Mouse (Mus musculus) layer of hippocampus, postnatal 10 days (tissue): Measurements from ENCODE around the gene Prr22. TPM values are rescaled to one million over a fixed set of nuclear protein-coding genes. Genes with fewer than 3 reads are reported as not detected.
A peak's percentile ranks its signal among the peaks of the same experiment; 100 is the strongest.

Experiments
- DNase-seq, 2 experiments: peaks; one replicate each; pipeline ENCODE4 v3.0.0; 2021; ENCODE audit warnings: low spot score in 2 of 2
- total RNA-seq, 2 experiments: library from RNA; stranded (reverse); gene quantifications; 2 replicates each; pipeline ENCODE4 v1.2.3; 2021

Prr22 gene
- total RNA-seq, 2 experiments from 2014 or later = 0.27 to 0.71 TPM

- no peak for DNase-seq
Measured at GRCm38 (mm10) chr17:56761077-56761476, 9.0 kb upstream of the Prr22 start.

GRCm38 (mm10) chr17:56761991-56762410 lies 8.0 kb upstream of the Prr22 start:
- peak; percentile 81 to 91 for DNase-seq

GRCm38 (mm10) chr17:56762769-56763731 lies 7.0 kb upstream of the Prr22 start:
- peak; percentile 63 to 71 for DNase-seq

DNA sequence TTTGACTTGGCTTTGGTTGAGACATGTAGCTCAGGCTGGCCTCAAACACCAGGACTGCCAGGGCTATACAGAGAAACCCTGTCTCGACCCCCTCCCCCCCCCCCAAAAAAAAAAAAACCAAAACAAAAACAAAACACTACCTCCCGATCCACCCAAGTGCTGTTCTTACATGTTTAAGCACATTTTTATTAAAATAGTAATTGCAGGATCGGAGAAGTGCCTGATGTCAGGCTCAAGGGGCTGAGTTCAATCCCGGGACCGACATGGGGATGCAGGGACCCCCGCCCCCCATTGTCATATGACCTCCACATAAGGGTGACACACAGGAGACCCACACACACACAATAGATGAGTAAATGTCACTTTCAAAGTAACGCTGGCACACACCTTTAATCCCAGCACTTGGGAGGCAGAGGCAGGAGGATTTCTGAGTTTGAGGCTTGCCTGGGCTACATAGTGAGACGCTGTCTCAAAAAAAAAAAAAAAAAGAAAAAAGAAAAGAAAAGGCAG lies 6.3 kb upstream of the Prr22 start:
- DNase-seq = no peak

- peak; percentile 90 for DNase-seq
Measured at GRCm38 (mm10) chr17:56764474-56765354, 5.3 kb upstream of the Prr22 start, which contains the start of gene Dus3l. Gene Dus3l, plus strand, starts transcription at chr17:56764757.

DNA sequence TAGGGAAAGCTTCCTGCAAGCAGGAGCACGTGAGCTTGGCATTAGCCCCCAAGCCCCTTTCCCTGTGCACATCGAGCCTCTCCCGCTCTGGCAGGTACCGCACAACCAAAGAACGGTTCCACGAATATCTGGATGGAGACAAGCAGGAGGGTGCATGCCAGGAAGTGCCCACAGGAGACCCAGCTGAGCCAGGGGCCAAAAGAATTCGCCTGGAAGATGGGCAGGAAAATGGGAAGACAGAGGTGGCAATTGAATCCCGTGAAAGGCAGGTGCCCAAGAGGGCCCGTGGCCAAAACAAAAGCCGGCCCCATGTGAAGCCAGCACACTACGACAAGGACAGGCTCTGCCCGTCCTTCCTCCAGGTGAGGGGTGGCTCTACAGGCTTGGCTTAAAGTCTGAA lies 4.6 kb upstream of the Prr22 start:
- DNase-seq = no peak

- DNase-seq = no peak
Measured at GRCm38 (mm10) chr17:56766631-56767405, 3.2 kb upstream of the Prr22 start.

DNA sequence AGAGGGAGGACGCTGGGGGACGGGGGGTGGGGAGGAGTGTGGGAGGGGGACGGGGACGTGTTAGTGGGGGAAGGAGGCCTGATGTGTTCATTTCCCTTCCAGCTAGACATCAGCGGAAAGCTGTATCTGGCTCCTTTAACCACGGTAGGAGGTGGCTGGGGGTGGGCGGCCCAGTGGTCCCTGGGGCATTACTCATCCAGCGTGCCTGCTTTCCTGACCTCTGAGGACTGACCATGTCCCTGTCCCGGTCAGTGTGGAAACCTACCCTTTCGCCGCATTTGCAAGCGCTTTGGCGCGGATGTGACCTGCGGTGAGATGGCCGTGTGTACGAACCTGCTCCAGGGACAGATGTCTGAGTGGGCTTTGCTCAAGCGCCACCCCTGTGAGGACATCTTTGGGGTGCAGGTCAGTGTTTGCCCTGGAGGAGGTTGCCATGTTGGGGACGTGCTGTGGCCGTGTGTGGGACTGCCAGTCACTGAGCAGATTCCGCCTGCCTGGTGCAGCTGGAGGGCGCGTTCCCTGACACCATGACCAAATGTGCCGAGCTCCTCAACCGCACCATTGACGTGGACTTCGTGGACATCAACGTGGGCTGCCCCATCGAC lies 2.4 kb upstream of the Prr22 start:
- DNase-seq = no peak

DNA sequence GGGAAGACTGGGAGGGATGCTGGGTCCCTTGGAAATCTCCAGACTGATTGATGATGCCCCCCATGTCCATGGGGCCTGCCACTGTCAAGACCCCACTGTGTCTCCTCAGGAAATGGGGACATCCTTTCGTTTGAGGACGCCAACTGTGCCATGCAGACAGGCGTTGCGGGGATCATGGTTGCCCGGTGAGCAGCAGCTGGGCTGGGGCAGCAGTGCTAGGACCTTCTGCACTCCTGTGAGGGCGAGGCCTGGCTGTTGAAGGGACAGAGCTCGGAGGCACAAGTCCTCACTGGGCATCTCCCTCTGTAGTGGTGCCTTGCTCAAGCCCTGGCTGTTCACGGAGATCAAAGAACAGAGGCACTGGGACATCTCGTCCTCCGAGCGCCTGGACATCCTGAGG lies 1.1 kb upstream of the Prr22 start:
- DNase-seq = no peak

GRCm38 (mm10) chr17:56777568-56777967 lies 7.5 kb downstream of the Prr22 start:
- no peak for DNase-seq

GRCm38 (mm10) chr17:56778779-56779362 lies 8.8 kb downstream of the Prr22 start:
- no peak for DNase-seq

- no peak for DNase-seq
Measured at GRCm38 (mm10) chr17:56780291-56780978, 10.4 kb downstream of the Prr22 start.

DNA sequence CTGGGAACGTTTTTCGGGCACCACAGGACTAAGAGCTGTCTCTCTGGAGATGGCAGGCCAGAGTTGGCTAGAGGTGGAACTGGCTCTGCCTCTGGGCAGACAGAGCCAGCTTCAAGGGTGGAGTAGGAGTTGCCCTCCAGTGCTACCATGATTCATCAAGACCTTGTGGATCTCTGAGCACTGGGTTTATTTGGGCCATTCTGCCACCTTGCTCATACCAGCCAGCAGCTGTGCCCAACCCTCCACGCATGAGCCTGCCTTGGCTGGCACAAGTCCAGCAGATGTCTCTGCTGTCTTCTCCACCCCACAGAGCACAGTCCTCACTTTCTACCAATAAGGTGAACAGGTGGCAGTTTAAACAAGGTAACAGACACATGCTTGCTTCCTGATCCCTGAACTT lies 18.8 kb downstream of the Prr22 start:
- DNase-seq = no peak

GRCm38 (mm10) chr17:56789286-56789685 lies 19.2 kb downstream of the Prr22 start:
- no peak for DNase-seq

DNA sequence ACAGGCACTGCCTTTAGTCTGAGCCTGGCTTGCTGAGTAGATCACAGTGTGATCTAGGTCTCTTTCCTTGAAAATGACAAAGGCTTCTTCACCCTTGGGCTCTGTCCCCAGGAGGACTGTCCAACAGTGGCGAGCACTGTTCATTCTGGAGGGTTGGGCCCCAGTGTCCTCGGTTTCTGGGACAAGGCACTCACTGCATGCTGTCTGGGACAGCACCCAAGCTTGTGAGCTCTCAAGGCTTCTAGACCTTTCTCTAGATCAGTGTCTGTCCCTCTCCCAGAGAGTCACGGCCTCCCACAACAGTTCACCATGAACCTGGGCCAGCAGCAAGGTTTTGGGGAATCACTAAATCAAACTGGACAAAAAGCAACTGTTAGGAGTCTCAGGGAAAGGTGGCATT lies 22.5 kb downstream of the Prr22 start:
- no peak for DNase-seq

DNA sequence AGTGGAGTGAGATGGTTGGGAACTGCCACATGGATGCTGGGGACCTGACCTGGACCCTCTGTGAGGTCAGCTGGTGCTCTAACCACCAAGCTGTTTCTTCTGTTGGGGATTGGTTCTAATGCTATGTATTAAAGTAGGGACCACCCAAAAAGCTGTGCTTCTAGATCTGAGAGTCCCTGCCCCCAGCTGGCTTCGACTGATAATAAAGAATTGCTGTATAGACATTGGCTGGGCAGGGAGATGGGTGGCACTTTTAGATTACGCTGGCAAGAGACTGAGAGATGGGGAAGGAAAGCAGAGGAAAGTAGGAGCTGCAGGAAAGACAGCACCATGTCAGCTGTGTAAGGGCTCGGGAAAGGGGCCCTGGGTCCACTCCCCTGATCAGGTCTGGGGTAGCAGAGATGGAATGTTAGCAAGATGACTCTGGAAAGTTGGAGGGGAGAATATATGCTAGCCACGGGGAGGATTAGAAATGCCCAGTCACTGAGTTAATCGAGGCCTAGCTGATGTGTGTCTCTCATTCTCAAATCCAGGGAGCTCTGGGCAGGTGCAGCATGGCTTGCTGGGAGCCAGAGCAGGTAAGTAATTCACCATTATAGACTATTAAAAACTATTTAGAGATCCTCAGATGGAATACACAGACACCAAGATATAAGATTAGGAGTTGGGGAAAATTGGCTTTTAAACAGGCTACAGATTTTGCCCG lies 23.7 kb downstream of the Prr22 start:
- no peak for DNase-seq

DNA sequence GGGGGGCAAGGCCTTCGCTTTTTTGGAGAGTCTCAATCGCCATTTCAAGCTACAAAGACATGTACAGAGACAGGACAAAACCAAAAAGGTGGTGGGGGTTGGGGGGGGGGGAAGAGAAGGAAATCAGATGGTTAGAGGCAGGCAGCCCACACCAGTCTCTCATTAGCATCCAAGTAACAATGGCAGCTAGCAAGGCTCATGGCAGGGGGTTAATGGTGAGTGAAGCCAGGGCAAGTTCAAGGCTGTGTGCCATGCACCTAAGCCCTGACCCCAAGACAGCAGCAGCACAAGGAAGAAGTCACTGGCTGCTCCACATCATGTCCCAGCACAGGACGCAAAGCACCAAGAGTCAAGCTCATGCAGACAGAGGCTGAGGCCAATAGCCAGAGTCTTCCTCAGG lies 29.2 kb downstream of the Prr22 start:
- DNase-seq = no peak

DNA sequence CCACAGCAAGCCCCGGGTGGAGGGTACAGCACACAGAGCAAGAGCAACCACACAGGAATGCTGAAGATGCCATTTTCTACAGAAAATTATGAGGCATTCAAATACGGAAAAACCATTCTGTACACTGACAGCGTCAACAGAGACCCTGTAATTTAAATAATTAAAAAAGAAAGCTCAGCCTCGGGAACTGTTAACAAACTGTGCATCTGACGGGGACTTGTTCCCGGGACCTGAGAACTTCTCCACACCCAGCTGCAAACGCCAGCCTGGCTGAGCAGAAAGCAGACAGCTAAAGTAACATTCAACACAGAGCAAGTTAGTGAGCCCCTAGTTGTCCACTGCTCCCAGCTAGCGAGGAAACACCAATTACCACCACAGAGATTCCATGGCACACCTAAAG lies 32.0 kb downstream of the Prr22 start:
- DNase-seq = no peak

GRCm38 (mm10) chr17:56804952-56805351 lies 34.9 kb downstream of the Prr22 start:
- DNase-seq = no peak
